Mouse (Mus musculus) kidney, postnatal 0 days (tissue): ENCODE results near the gene Inpp1. TPM values are rescaled to one million over a fixed set of nuclear protein-coding genes. Genes with fewer than 3 reads are reported as not detected.

Source experiments
- ATAC-seq: fragments of 200-750 bp; cut with Nextera tagmentation; replicated peaks from 2 replicates; pipeline ENCODE4 v1.8.0; 2017; ENCODE audit warnings: low read depth, moderate number of reproducible peaks, moderate TSS enrichment, moderate library complexity; ENCODE audit not compliant: low FRiP score
- DNase-seq: peaks from one replicate; pipeline ENCODE4 v3.0.0-alpha.2; 2016; ENCODE audit warnings: low spot score
- H3K27ac ChIP-seq: fragments of 300-500 bp; sonication (generic); 2 replicates; pipeline ENCODE4 v1.5.1; 2014; ENCODE audit warnings: mild to moderate bottlenecking
- H3K27me3 ChIP-seq: fragments of 300-500 bp; sonication (generic); 2 replicates; pipeline ENCODE4 v1.6.1; 2014; ENCODE audit warnings: low read length, mixed read lengths; ENCODE audit not compliant: insufficient read depth
- H3K36me3 ChIP-seq: fragments of 300-500 bp; sonication (generic); 2 replicates; pipeline ENCODE4 v1.6.1; 2014; ENCODE audit warnings: low read length, mixed read lengths; ENCODE audit not compliant: insufficient read depth
- H3K4me1 ChIP-seq: fragments of 300-500 bp; sonication (generic); replicated peaks from 2 replicates; pipeline ENCODE4 v1.6.1; 2014; ENCODE audit warnings: antibody characterized with exemption, low read length, mixed read lengths; ENCODE audit not compliant: insufficient read depth
- H3K4me2 ChIP-seq: fragments of 300-500 bp; sonication (generic); 2 replicates; pipeline ENCODE4 v1.6.1; 2014; ENCODE audit warnings: mild to moderate bottlenecking, low read length, moderate library complexity, mixed read lengths
- H3K4me3 ChIP-seq: fragments of 300-500 bp; sonication (generic); replicated peaks from 2 replicates; pipeline ENCODE4 v1.5.1; 2014; ENCODE audit warnings: low read depth, low read length
- H3K9ac ChIP-seq: fragments of 300-500 bp; sonication (generic); 2 replicates; pipeline ENCODE4 v1.6.1; 2014; ENCODE audit warnings: low read depth, low read length
- H3K9me3 ChIP-seq: fragments of 300-500 bp; sonication (generic); replicated peaks from 2 replicates; pipeline ENCODE4 v1.6.1; 2016; ENCODE audit warnings: low read length, inconsistent platforms, mixed read lengths
- CTCF ChIP-seq: IDR thresholded peaks from 2 replicates; pipeline ENCODE4 v1.5.1; 2016; ENCODE audit warnings: antibody characterized with exemption, low read depth, mild to moderate bottlenecking, moderate library complexity
- WGBS: fragments of 180-500 bp; shearing (Covaris S2); extraction: QIAGEN DNeasy Blood & Tissue Kit; methylation state at CpG from one replicate; pipeline ENCODE4 v1.1.7; 2014; 5-methylcytosine and 5-hydroxymethylcytosine counted together
- polyA plus RNA-seq: library from polyadenylated mRNA; unstranded; fragments of >200 nt; fragmentation: Nextera tagmentation; extraction: Ambion mirVana; gene quantifications from 2 replicates; pipeline ENCODE4 v1.2.1, GENCODE M21; 2015

The Inpp1 gene
- polyA plus RNA-seq, 1 experiment from 2014 or later = 16.3 TPM

GRCm38 (mm10) chr1:52808456-52808855 lies 9.0 kb downstream of the Inpp1 start:
- 86% methylated on average over 6 of the region's 6 CpGs for WGBS
- Histone ChIP-seq H3K27ac (no peak overlapping the region), H3K27me3 (no peaks in the 10 kb centered on the region), H3K4me1 (no peaks in the 10 kb centered on the region), H3K9me3 (no peaks in the 10 kb centered on the region), H3K36me3 (no peaks in the 10 kb centered on the region), H3K4me3 (no peak overlapping the region), H3K9ac (no peak overlapping the region), H3K4me2 (no peak overlapping the region)
- no peak for TF ChIP-seq CTCF
- ATAC-seq (no peak), DNase-seq (no peak)

GRCm38 (mm10) chr1:52805041-52805440 lies 12.4 kb downstream of the Inpp1 start:
- H3K4me2 ChIP-seq = no peak overlapping the region
- TF ChIP-seq CTCF = no peak
- no peak overlapping the region for H3K9ac ChIP-seq
- 73% methylated on average over 1 of the region's 1 CpGs for WGBS
- ATAC-seq (no peak), DNase-seq (no peak)
- no peaks in the 10 kb centered on the region for H3K36me3 ChIP-seq
- H3K4me3 ChIP-seq = no peak overlapping the region
- H3K27ac ChIP-seq = no peak overlapping the region
- no peaks in the 10 kb centered on the region for H3K27me3 ChIP-seq
- no peaks in the 10 kb centered on the region for H3K9me3 ChIP-seq
- peaks cover 5% of the 10 kb centered on the region; the same call in 1 of the 2 replicates for H3K4me1 ChIP-seq

- H3K9me3 ChIP-seq = no peaks in the 10 kb centered on the region
- H3K27ac ChIP-seq = no peak overlapping the region
- 80% methylated on average over 5 of the region's 5 CpGs for WGBS
These were observed 15.0 kb downstream of the Inpp1 start for GRCm38 (mm10) chr1:52802406-52802975.

GRCm38 (mm10) chr1:52801651-52802050 lies 15.8 kb downstream of the Inpp1 start:
- Histone ChIP-seq H3K9ac (no peak overlapping the region), H3K36me3 (no peaks in the 10 kb centered on the region), H3K27me3 (no peaks in the 10 kb centered on the region), H3K4me1 (peaks cover 22% of the 10 kb centered on the region), H3K4me3 (no peak overlapping the region), H3K4me2 (no peak overlapping the region), H3K9me3 (no peaks in the 10 kb centered on the region), H3K27ac (peak overlapping the region; percentile 58)
- no peak for DNase-seq
- WGBS = 71% methylated on average over 5 of the region's 5 CpGs
- ATAC-seq = no peak
- no peak for TF ChIP-seq CTCF

More at GRCm38 (mm10) chr1:52802406-52802975, 15.0 kb downstream of the Inpp1 start:
- DNase-seq (no peak), ATAC-seq (no peak; the same call in 1 of the 2 replicates)
- no peak for TF ChIP-seq CTCF
- H3K4me2 ChIP-seq = no peak overlapping the region
- H3K4me1 ChIP-seq = peaks cover 22% of the 10 kb centered on the region
- H3K36me3 ChIP-seq = no peaks in the 10 kb centered on the region
- no peak overlapping the region for H3K4me3 ChIP-seq
- no peak overlapping the region for H3K9ac ChIP-seq
- no peaks in the 10 kb centered on the region for H3K27me3 ChIP-seq

- no peak for ATAC-seq
- 6% methylated on average over 3 of the region's 3 CpGs for WGBS
- peak; percentile 50 for DNase-seq
These were observed 17.1 kb downstream of the Inpp1 start for GRCm38 (mm10) chr1:52800340-52800740.

GRCm38 (mm10) chr1:52799772-52800171 lies 17.7 kb downstream of the Inpp1 start:
- Histone ChIP-seq H3K36me3 (no peaks in the 10 kb centered on the region), H3K9ac (no peak overlapping the region), H3K27me3 (no peaks in the 10 kb centered on the region), H3K4me2 (no peak overlapping the region), H3K4me1 (peaks cover 22% of the 10 kb centered on the region), H3K9me3 (no peaks in the 10 kb centered on the region), H3K27ac (peak overlapping the region; percentile 51), H3K4me3 (no peak overlapping the region)
- ATAC-seq (0 out of 2 replicates have a peak, but pooled peaks have one; percentile 21), DNase-seq (no peak)
- no peak for TF ChIP-seq CTCF
- 45% methylated on average over 5 of the region's 5 CpGs for WGBS

More at GRCm38 (mm10) chr1:52800340-52800740, 17.1 kb downstream of the Inpp1 start:
- Histone ChIP-seq H3K27me3 (no peaks in the 10 kb centered on the region), H3K9ac (no peak overlapping the region), H3K36me3 (no peaks in the 10 kb centered on the region), H3K4me2 (no peak overlapping the region), H3K4me1 (peaks cover 22% of the 10 kb centered on the region), H3K4me3 (no peak overlapping the region), H3K9me3 (no peaks in the 10 kb centered on the region), H3K27ac (peak overlapping the region; percentile 51)
- no peak for TF ChIP-seq CTCF
